Mouse (Mus musculus): ENCODE results near the gene Abcg4. TPM values are rescaled to one million over a fixed set of nuclear protein-coding genes. Genes with fewer than 3 reads are reported as not detected.
A peak's percentile ranks its signal among the peaks of the same experiment; 100 is the strongest.
"Not testable (repeated sequence)": the region's sequence is repeated elsewhere in the genome, so short reads cannot be mapped to it uniquely, and the experiment has no call there.

Abcg4 gene
- polyA plus RNA-seq (2012; fragmentation: generic; extraction: Trizol), result 0.21 TPM
- long read RNA-seq, experiment 1, result 0 reads
- long read RNA-seq, experiment 2, result 0 reads

GRCm38 (mm10) chr9:44288076-44288958 lies at the start of gene Abcg4:
Abcg4 (minus strand) TSS chr9:44288615.
- H3K4me3 ChIP-seq (ENCODE audit: insufficient read depth, poor library complexity, severe bottlenecking), result no peak within 1 kb of the TSS
- H3K79me3 ChIP-seq (ENCODE audit: low read depth), result no peaks in the 10 kb centered on the region
- H3K79me2 ChIP-seq (ENCODE audit: control insufficient read depth, insufficient read depth), result no peaks in the 10 kb centered on the region
- no peak within 1 kb of the TSS for H3ac ChIP-seq (ENCODE audit: control insufficient read depth, insufficient read length, low read depth)
- peaks cover 29% of the 10 kb centered on the region for H3K36me3 ChIP-seq (ENCODE audit: control insufficient read depth, insufficient read depth)
- peaks cover 10% of the 10 kb centered on the region for H3K27me3 ChIP-seq (ENCODE audit: control insufficient read depth, insufficient read depth, insufficient read length)
- TF ChIP-seq USF1 (IDR thresholded peaks at IDR 0.05; ENCODE audit: low read depth) (no peak), MYOD1 (IDR thresholded peaks at IDR 0.05; ENCODE audit: control insufficient read depth, insufficient read length, low read depth) (no peak), FOSL1 (IDR thresholded peaks at IDR 0.05; ENCODE audit: insufficient read depth, low read length, poor library complexity, severe bottlenecking) (no peak), CTCF (IDR thresholded peaks at IDR 0.05; ENCODE audit: control insufficient read depth, insufficient read depth, insufficient read length) (no peak), MAX (IDR thresholded peaks at IDR 0.05) (no peak), MYOG (IDR thresholded peaks at IDR 0.05; ENCODE audit: control insufficient read depth, extremely low read depth, insufficient read length) (no peak), CEBPB (IDR thresholded peaks at IDR 0.05; ENCODE audit: low read depth) (no peak)

- no peak overlapping the region for H3K4me3 ChIP-seq (ENCODE audit: insufficient read depth, poor library complexity, severe bottlenecking)
- no peak for TF ChIP-seq USF1 (IDR thresholded peaks at IDR 0.05; ENCODE audit: low read depth)
- TF ChIP-seq MYOG (IDR thresholded peaks at IDR 0.05; ENCODE audit: control insufficient read depth, extremely low read depth, insufficient read length), result no peak
- no peak for TF ChIP-seq CEBPB (IDR thresholded peaks at IDR 0.05; ENCODE audit: low read depth)
- no peak for TF ChIP-seq FOSL1 (IDR thresholded peaks at IDR 0.05; ENCODE audit: insufficient read depth, low read length, poor library complexity, severe bottlenecking)
- no peak for TF ChIP-seq MAX (IDR thresholded peaks at IDR 0.05)
- no peak for TF ChIP-seq CTCF (IDR thresholded peaks at IDR 0.05; ENCODE audit: control insufficient read depth, insufficient read depth, insufficient read length)
- TF ChIP-seq MYOD1 (IDR thresholded peaks at IDR 0.05; ENCODE audit: control insufficient read depth, insufficient read length, low read depth), result no peak
- H3K27me3 ChIP-seq (ENCODE audit: control insufficient read depth, insufficient read depth, insufficient read length), result no peaks in the 10 kb centered on the region
- H3K79me2 ChIP-seq (ENCODE audit: control insufficient read depth, insufficient read depth), result peaks cover 45% of the 10 kb centered on the region
- H3ac ChIP-seq (ENCODE audit: control insufficient read depth, insufficient read length, low read depth), result no peak overlapping the region
- H3K36me3 ChIP-seq (ENCODE audit: control insufficient read depth, insufficient read depth), result peaks cover 51% of the 10 kb centered on the region
- H3K79me3 ChIP-seq (ENCODE audit: low read depth), result peaks cover 30% of the 10 kb centered on the region
These were observed 49.2 kb upstream of the Abcg4 start for GRCm38 (mm10) chr9:44337436-44338169.

GRCm38 (mm10) chr9:44336964-44337363 lies 48.5 kb upstream of the Abcg4 start:
- Histone ChIP-seq H3K4me3 (ENCODE audit: insufficient read depth, poor library complexity, severe bottlenecking) (peak overlapping the region; percentile 86), H3ac (ENCODE audit: control insufficient read depth, insufficient read length, low read depth) (peak overlapping the region; percentile 45), H3K27me3 (ENCODE audit: control insufficient read depth, insufficient read depth, insufficient read length) (no peaks in the 10 kb centered on the region), H3K79me3 (ENCODE audit: low read depth) (peaks cover 26% of the 10 kb centered on the region), H3K36me3 (ENCODE audit: control insufficient read depth, insufficient read depth) (peaks cover 58% of the 10 kb centered on the region), H3K79me2 (ENCODE audit: control insufficient read depth, insufficient read depth) (peaks cover 39% of the 10 kb centered on the region)
- no peak for TF ChIP-seq CTCF (IDR thresholded peaks at IDR 0.05; ENCODE audit: control insufficient read depth, insufficient read depth, insufficient read length)
- TF ChIP-seq MYOG (IDR thresholded peaks at IDR 0.05; ENCODE audit: control insufficient read depth, extremely low read depth, insufficient read length), result no peak
- no peak for TF ChIP-seq CEBPB (IDR thresholded peaks at IDR 0.05; ENCODE audit: low read depth)
- TF ChIP-seq FOSL1 (IDR thresholded peaks at IDR 0.05; ENCODE audit: insufficient read depth, low read length, poor library complexity, severe bottlenecking), result no peak
- no peak for TF ChIP-seq MAX (IDR thresholded peaks at IDR 0.05)
- TF ChIP-seq MYOD1 (IDR thresholded peaks at IDR 0.05; ENCODE audit: control insufficient read depth, insufficient read length, low read depth), result no peak
- TF ChIP-seq USF1 (IDR thresholded peaks at IDR 0.05; ENCODE audit: low read depth), result no peak

GRCm38 (mm10) chr9:44336513-44336912 lies 48.1 kb upstream of the Abcg4 start:
- Histone ChIP-seq H3K36me3 (ENCODE audit: control insufficient read depth, insufficient read depth) (peaks cover 62% of the 10 kb centered on the region), H3K79me3 (ENCODE audit: low read depth) (peaks cover 23% of the 10 kb centered on the region), H3K79me2 (ENCODE audit: control insufficient read depth, insufficient read depth) (peaks cover 34% of the 10 kb centered on the region), H3K4me3 (ENCODE audit: insufficient read depth, poor library complexity, severe bottlenecking) (peak overlapping the region; percentile 86)
- not testable (repeated sequence) for H3K27me3 ChIP-seq (ENCODE audit: control insufficient read depth, insufficient read depth, insufficient read length); H3ac ChIP-seq (ENCODE audit: control insufficient read depth, insufficient read length, low read depth)

- Histone ChIP-seq H3K79me3 (ENCODE audit: low read depth) (peaks cover 23% of the 10 kb centered on the region), H3ac (ENCODE audit: control insufficient read depth, insufficient read length, low read depth) (peak overlapping the region; percentile 86), H3K4me3 (ENCODE audit: insufficient read depth, poor library complexity, severe bottlenecking) (peak overlapping the region; percentile 86), H3K79me2 (ENCODE audit: control insufficient read depth, insufficient read depth) (peaks cover 34% of the 10 kb centered on the region), H3K36me3 (ENCODE audit: control insufficient read depth, insufficient read depth) (peaks cover 66% of the 10 kb centered on the region), H3K27me3 (ENCODE audit: control insufficient read depth, insufficient read depth, insufficient read length) (no peaks in the 10 kb centered on the region)
- TF ChIP-seq CTCF (IDR thresholded peaks at IDR 0.05; ENCODE audit: control insufficient read depth, insufficient read depth, insufficient read length) (no peak), MYOD1 (IDR thresholded peaks at IDR 0.05; ENCODE audit: control insufficient read depth, insufficient read length, low read depth) (no peak), MAX (IDR thresholded peaks at IDR 0.05) (no peak), CEBPB (IDR thresholded peaks at IDR 0.05; ENCODE audit: low read depth) (no peak), USF1 (IDR thresholded peaks at IDR 0.05; ENCODE audit: low read depth) (no peak), MYOG (IDR thresholded peaks at IDR 0.05; ENCODE audit: control insufficient read depth, extremely low read depth, insufficient read length) (no peak), FOSL1 (IDR thresholded peaks at IDR 0.05; ENCODE audit: insufficient read depth, low read length, poor library complexity, severe bottlenecking) (no peak)
These were observed 47.6 kb upstream of the Abcg4 start for GRCm38 (mm10) chr9:44336093-44336406.
